Mouse (Mus musculus) hindbrain, embryonic 11.5 days (tissue): Measurements from ENCODE around the gene Cdc42bpa. TPM values are rescaled to one million over a fixed set of nuclear protein-coding genes. Genes with fewer than 3 reads are reported as not detected.

Experiments
- ATAC-seq: fragments of 200-750 bp; cut with Nextera tagmentation; 2 replicates; pipeline ENCODE4 v1.8.0; 2017; ENCODE audit warnings: mild to moderate bottlenecking, moderate TSS enrichment, moderate library complexity; ENCODE audit not compliant: low FRiP score
- DNase-seq: peaks from one replicate; pipeline ENCODE4 v3.0.0-alpha.2; 2015; ENCODE audit warnings: low spot score
- H3K27ac ChIP-seq: fragments of 300-500 bp; sonication (generic); 2 replicates; pipeline ENCODE4 v1.5.1; 2014; ENCODE audit warnings: mild to moderate bottlenecking, low read depth, low read length
- H3K27me3 ChIP-seq: fragments of 300-500 bp; sonication (generic); 2 replicates; pipeline ENCODE4 v1.6.1; 2014; ENCODE audit warnings: mild to moderate bottlenecking, low read length, moderate library complexity, mixed read lengths; ENCODE audit not compliant: control insufficient read depth, insufficient read depth
- H3K36me3 ChIP-seq: fragments of 300-500 bp; sonication (generic); 2 replicates; pipeline ENCODE4 v1.6.1; 2014; ENCODE audit warnings: mild to moderate bottlenecking, low read length, moderate library complexity, mixed read lengths; ENCODE audit not compliant: control insufficient read depth, insufficient read depth
- H3K4me1 ChIP-seq: fragments of 300-500 bp; sonication (generic); replicated peaks from 2 replicates; pipeline ENCODE4 v1.6.1; 2014; ENCODE audit warnings: low read length, mixed read lengths; ENCODE audit not compliant: control insufficient read depth, insufficient read depth
- H3K4me2 ChIP-seq: fragments of 300-500 bp; sonication (generic); replicated peaks from 2 replicates; pipeline ENCODE4 v1.6.1; 2014; ENCODE audit warnings: mild to moderate bottlenecking, low read depth, low read length
- H3K4me3 ChIP-seq: fragments of 300-500 bp; sonication (generic); 2 replicates; pipeline ENCODE4 v1.5.1; 2014; ENCODE audit warnings: low read depth, low read length
- H3K9ac ChIP-seq: fragments of 300-500 bp; sonication (generic); 2 replicates; pipeline ENCODE4 v1.6.1; 2014; ENCODE audit warnings: low read depth, low read length
- H3K9me3 ChIP-seq: fragments of 300-500 bp; sonication (generic); 2 replicates; pipeline ENCODE4 v1.6.1; 2016; ENCODE audit warnings: low read length; ENCODE audit not compliant: control insufficient read depth
- WGBS: fragments of 180-500 bp; shearing (Covaris S2); extraction: QIAGEN DNeasy Blood & Tissue Kit; methylation state at CpG from one replicate; pipeline ENCODE4 v1.1.7; 2014; 5-methylcytosine and 5-hydroxymethylcytosine counted together
- polyA plus RNA-seq: library from polyadenylated mRNA; unstranded; fragments of >200 nt; fragmentation: Nextera tagmentation; extraction: Ambion mirVana; gene quantifications from 2 replicates; pipeline ENCODE4 v1.2.1, GENCODE M21; 2014

Cdc42bpa gene
- polyA plus RNA-seq, 1 experiment from 2014 or later = 21.8 TPM

GRCm38 (mm10) chr1:180160545-180160944 lies 200.3 kb downstream of the Cdc42bpa start:
- ATAC-seq = no peak
- WGBS = 76% methylated on average over 2 of the region's 2 CpGs
- Histone ChIP-seq H3K4me2 (no peak overlapping the region), H3K36me3 (no peaks in the 10 kb centered on the region), H3K9ac (no peak overlapping the region), H3K4me1 (no peaks in the 10 kb centered on the region), H3K27ac (no peak overlapping the region), H3K4me3 (no peak overlapping the region), H3K27me3 (no peaks in the 10 kb centered on the region), H3K9me3 (no peaks in the 10 kb centered on the region)
- DNase-seq = no peak

- ATAC-seq = no peak
- Histone ChIP-seq H3K4me2 (no peak overlapping the region), H3K4me1 (no peaks in the 10 kb centered on the region), H3K36me3 (no peaks in the 10 kb centered on the region), H3K9me3 (no peaks in the 10 kb centered on the region), H3K27me3 (no peaks in the 10 kb centered on the region), H3K4me3 (no peak overlapping the region), H3K27ac (no peak overlapping the region), H3K9ac (no peak overlapping the region)
- no peak for DNase-seq
- WGBS = 85% methylated on average over 3 of the region's 3 CpGs
Measured at GRCm38 (mm10) chr1:180161160-180161559, 200.9 kb downstream of the Cdc42bpa start.

GRCm38 (mm10) chr1:180161566-180162355 lies 201.5 kb downstream of the Cdc42bpa start:
- no peak for DNase-seq

GRCm38 (mm10) chr1:180162986-180163385 lies 202.7 kb downstream of the Cdc42bpa start:
- Histone ChIP-seq H3K9me3 (no peaks in the 10 kb centered on the region), H3K4me2 (no peak overlapping the region), H3K4me3 (no peak overlapping the region), H3K4me1 (no peaks in the 10 kb centered on the region), H3K27ac (no peak overlapping the region), H3K27me3 (no peaks in the 10 kb centered on the region), H3K36me3 (no peaks in the 10 kb centered on the region), H3K9ac (no peak overlapping the region)
- WGBS = 86% methylated on average over 7 of the region's 7 CpGs
- DNase-seq (no peak), ATAC-seq (no peak)

More at GRCm38 (mm10) chr1:180161566-180162355, 201.5 kb downstream of the Cdc42bpa start:
- no peaks in the 10 kb centered on the region for H3K27me3 ChIP-seq
- H3K9me3 ChIP-seq = no peaks in the 10 kb centered on the region
- H3K4me2 ChIP-seq = no peak overlapping the region
- no peak overlapping the region for H3K27ac ChIP-seq
- H3K4me1 ChIP-seq = no peaks in the 10 kb centered on the region
- no peak overlapping the region for H3K9ac ChIP-seq
- H3K36me3 ChIP-seq = no peaks in the 10 kb centered on the region
- no peak for ATAC-seq
- H3K4me3 ChIP-seq = no peak overlapping the region
- 89% methylated on average over 20 of the region's 20 CpGs for WGBS

GRCm38 (mm10) chr1:180166533-180166932 lies 206.3 kb downstream of the Cdc42bpa start:
- Histone ChIP-seq H3K27ac (no peak overlapping the region), H3K4me1 (no peaks in the 10 kb centered on the region), H3K4me2 (no peak overlapping the region), H3K36me3 (no peaks in the 10 kb centered on the region), H3K4me3 (no peak overlapping the region), H3K27me3 (no peaks in the 10 kb centered on the region), H3K9me3 (no peaks in the 10 kb centered on the region), H3K9ac (no peak overlapping the region)
- no peak for ATAC-seq
- no peak for DNase-seq
- 79% methylated on average over 5 of the region's 5 CpGs for WGBS

- no peak overlapping the region for H3K4me2 ChIP-seq
- no peaks in the 10 kb centered on the region for H3K9me3 ChIP-seq
- H3K9ac ChIP-seq = no peak overlapping the region
- H3K4me1 ChIP-seq = no peaks in the 10 kb centered on the region
- ATAC-seq = no peak
- H3K36me3 ChIP-seq = no peaks in the 10 kb centered on the region
- over 99% methylated on average over 6 of the region's 6 CpGs for WGBS
- no peak for DNase-seq
- no peaks in the 10 kb centered on the region for H3K27me3 ChIP-seq
- no peak overlapping the region for H3K4me3 ChIP-seq
- H3K27ac ChIP-seq = no peak overlapping the region
Measured at GRCm38 (mm10) chr1:180168294-180168693, 208.0 kb downstream of the Cdc42bpa start.

- no peaks in the 10 kb centered on the region for H3K4me1 ChIP-seq
- H3K4me2 ChIP-seq = no peak overlapping the region
- no peaks in the 10 kb centered on the region for H3K9me3 ChIP-seq
- H3K36me3 ChIP-seq = no peaks in the 10 kb centered on the region
- no peak overlapping the region for H3K9ac ChIP-seq
- WGBS = 88% methylated on average over 7 of the region's 7 CpGs
- DNase-seq (no peak), ATAC-seq (no peak)
- no peak overlapping the region for H3K27ac ChIP-seq
- H3K27me3 ChIP-seq = no peaks in the 10 kb centered on the region
- no peak overlapping the region for H3K4me3 ChIP-seq
Measured at GRCm38 (mm10) chr1:180169161-180169560, 208.9 kb downstream of the Cdc42bpa start.

- DNase-seq (no peak), ATAC-seq (no peak)
- Histone ChIP-seq H3K9ac (no peak overlapping the region), H3K36me3 (no peaks in the 10 kb centered on the region), H3K4me3 (no peak overlapping the region), H3K4me1 (no peaks in the 10 kb centered on the region), H3K27ac (no peak overlapping the region), H3K4me2 (no peak overlapping the region), H3K27me3 (no peaks in the 10 kb centered on the region), H3K9me3 (no peaks in the 10 kb centered on the region)
- WGBS = 89% methylated on average over 8 of the region's 8 CpGs
Measured at GRCm38 (mm10) chr1:180170071-180170470, 209.8 kb downstream of the Cdc42bpa start.

- Histone ChIP-seq H3K36me3 (no peaks in the 10 kb centered on the region), H3K27me3 (no peaks in the 10 kb centered on the region), H3K9ac (no peak overlapping the region), H3K9me3 (no peaks in the 10 kb centered on the region), H3K4me2 (no peak overlapping the region), H3K4me1 (no peaks in the 10 kb centered on the region), H3K4me3 (no peak overlapping the region), H3K27ac (no peak overlapping the region)
- WGBS = 90% methylated on average over 2 of the region's 2 CpGs
- ATAC-seq (no peak), DNase-seq (no peak)
Measured at GRCm38 (mm10) chr1:180171883-180172282, 211.6 kb downstream of the Cdc42bpa start.
